Mouse (Mus musculus): Measurements from ENCODE around the gene Tmem41b.
"Not testable (repeated sequence)": the region's sequence is repeated elsewhere in the genome, so short reads cannot be mapped to it uniquely, and the experiment has no call there.

Gene Tmem41b

GRCm38 (mm10) chr7:109977131-109977530 lies 9.6 kb downstream of the Tmem41b start:
- not testable (repeated sequence) for DNase-seq (ENCODE audit: low spot score)

GRCm38 (mm10) chr7:109975966-109976715 lies 10.6 kb downstream of the Tmem41b start:
- DNase-seq (ENCODE audit: low spot score): no peak

GRCm38 (mm10) chr7:109969542-109969941 lies 17.2 kb downstream of the Tmem41b start:
- no peak for DNase-seq (ENCODE audit: low spot score)

GRCm38 (mm10) chr7:109968924-109969450 lies 17.7 kb downstream of the Tmem41b start:
- DNase-seq (ENCODE audit: low spot score): no peak

GRCm38 (mm10) chr7:109967805-109968579 lies 18.7 kb downstream of the Tmem41b start:
- no peak for DNase-seq (ENCODE audit: low spot score)

- DNase-seq (ENCODE audit: low spot score): no peak
Measured at GRCm38 (mm10) chr7:109965658-109966057, 21.1 kb downstream of the Tmem41b start.

- no peak for DNase-seq (ENCODE audit: low spot score)
Measured at GRCm38 (mm10) chr7:109963707-109964106, 23.0 kb downstream of the Tmem41b start.

- DNase-seq (ENCODE audit: low spot score): no peak
Measured at GRCm38 (mm10) chr7:109962596-109962995, 24.1 kb downstream of the Tmem41b start.

GRCm38 (mm10) chr7:109961570-109961969 lies 25.2 kb downstream of the Tmem41b start:
- DNase-seq (ENCODE audit: low spot score): no peak

GRCm38 (mm10) chr7:109960613-109961154 lies 26.0 kb downstream of the Tmem41b start:
- DNase-seq (ENCODE audit: low spot score): no peak

- DNase-seq (ENCODE audit: low spot score): peak; percentile 60
Measured at GRCm38 (mm10) chr7:109959716-109960612, 26.8 kb downstream of the Tmem41b start, which contains the start of gene Dennd5a. TSS of gene Dennd5a (minus strand) at chr7:109960470.

- no peak for DNase-seq (ENCODE audit: low spot score)
Measured at GRCm38 (mm10) chr7:109958843-109959715, 27.6 kb downstream of the Tmem41b start.

- no peak for DNase-seq (ENCODE audit: low spot score)
Measured at GRCm38 (mm10) chr7:109957996-109958789, 28.5 kb downstream of the Tmem41b start.

GRCm38 (mm10) chr7:109954622-109955401 lies 31.9 kb downstream of the Tmem41b start:
- DNase-seq (ENCODE audit: low spot score): no peak

- no peak for DNase-seq (ENCODE audit: low spot score)
Measured at GRCm38 (mm10) chr7:109951297-109951696, 35.4 kb downstream of the Tmem41b start.

GRCm38 (mm10) chr7:109944421-109945034 lies 42.2 kb downstream of the Tmem41b start:
- DNase-seq (ENCODE audit: low spot score): no peak

GRCm38 (mm10) chr7:109929628-109930027 lies 57.1 kb downstream of the Tmem41b start:
- no peak for DNase-seq (ENCODE audit: low spot score)

GRCm38 (mm10) chr7:109928365-109928764 lies 58.4 kb downstream of the Tmem41b start:
- DNase-seq (ENCODE audit: low spot score): no peak

Measured in ovary, adult 18-20 months (tissue).